Mouse (Mus musculus) CD8-positive naive resting alpha-beta T cell, adult 2 months (primary cell): ENCODE data around the gene Olfr979.
"Not testable (repeated sequence)": the region's sequence is repeated elsewhere in the genome, so short reads cannot be mapped to it uniquely, and the experiment has no call there.

Source experiments
- DNase-seq, 2 experiments: peaks; one replicate each; pipeline ENCODE4 v3.0.0; 2022; ENCODE audit warnings: low read depth in 2 of 2, low spot score in 2 of 2

The Olfr979 gene

DNA sequence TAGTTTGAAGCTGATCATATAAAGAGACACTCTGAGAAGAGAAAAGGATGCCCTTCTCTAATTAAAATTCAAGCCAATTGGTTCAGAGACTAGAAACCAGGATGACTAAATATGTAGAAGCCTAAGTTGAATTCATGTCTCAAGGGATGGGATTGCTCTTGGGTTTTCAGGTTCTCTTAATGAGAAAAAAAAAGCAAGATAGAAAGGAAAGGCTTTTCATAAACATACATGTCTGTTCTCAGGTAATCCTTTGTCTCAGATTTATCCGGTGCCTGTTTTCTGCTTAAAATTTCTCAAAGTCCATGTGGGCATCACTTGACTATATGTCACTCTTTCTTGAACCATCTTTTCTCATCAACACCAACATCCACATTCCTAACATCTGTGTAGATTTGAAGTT is at the start of gene Olfr979:
Gene Olfr979, minus strand, starts transcription at position 101 of the 400 bp plus-strand sequence.
- DNase-seq: no peak

DNA sequence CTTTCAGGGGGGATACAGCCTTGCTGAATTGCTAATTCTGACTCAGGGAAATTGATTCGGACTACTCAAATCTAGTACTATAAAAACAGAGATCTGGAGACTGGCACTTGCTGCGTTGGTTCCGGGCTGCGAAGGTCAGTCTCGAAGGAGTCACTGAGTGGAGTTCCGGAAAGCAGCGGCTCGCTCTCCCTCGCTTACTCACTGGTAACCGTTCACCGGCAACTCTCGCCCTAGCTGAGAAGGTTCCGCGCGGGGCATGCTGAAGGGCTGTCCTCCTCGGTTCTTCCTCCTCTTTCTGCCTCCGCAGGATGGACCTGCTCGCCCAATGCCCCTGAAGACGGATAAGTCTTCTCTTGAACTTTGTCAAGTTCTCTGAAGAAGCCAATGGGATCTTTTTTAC is 46.9 kb upstream of the Olfr979 start:
- no peak for DNase-seq

DNA sequence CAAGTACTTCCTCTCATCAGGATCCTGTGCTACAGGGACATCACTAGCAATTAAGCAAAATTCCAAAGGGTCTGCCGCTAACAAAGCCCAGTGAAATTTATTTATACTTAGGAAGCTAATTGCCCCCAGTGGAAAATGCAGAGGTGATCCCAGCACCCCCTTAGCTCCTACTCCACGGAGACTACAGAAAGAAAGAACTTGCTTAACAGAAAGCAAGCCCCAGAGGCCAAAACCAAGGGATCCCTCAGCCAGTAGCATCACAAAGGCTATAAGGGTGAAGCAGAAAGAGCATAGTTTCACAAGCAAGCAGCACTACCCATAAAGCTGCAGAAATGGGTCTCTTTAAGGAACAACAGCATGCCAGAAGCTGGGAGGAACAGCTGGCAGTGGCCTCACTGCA is 17.9 kb upstream of the Olfr979 start, which contains the start of gene Olfr981:
Gene Olfr981, plus strand, starts transcription at position 301 of the 400 bp plus-strand sequence.
- no peak for DNase-seq

DNA sequence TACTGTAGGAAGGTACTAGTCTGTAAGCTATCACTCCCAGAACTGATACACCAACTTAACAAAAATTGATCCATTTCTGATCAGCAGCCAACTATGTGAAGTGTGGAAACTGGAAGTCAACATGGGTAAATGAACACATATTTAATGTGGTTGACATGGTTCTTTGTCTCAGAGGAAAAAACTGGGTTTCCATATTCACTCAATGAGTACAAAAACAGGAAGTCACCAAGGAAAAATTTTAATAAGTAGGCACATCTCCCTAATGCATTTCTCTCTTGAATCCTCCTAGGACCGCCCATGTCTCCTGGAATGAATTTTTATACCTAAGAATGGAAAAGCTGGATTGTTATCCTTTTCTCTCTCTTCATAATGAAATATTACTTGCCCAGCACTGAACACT is 6.2 kb upstream of the Olfr979 start, which contains the start of gene Olfr980:
Gene Olfr980, minus strand, starts transcription at position 101 of the 400 bp plus-strand sequence.
- no peak for DNase-seq

DNA sequence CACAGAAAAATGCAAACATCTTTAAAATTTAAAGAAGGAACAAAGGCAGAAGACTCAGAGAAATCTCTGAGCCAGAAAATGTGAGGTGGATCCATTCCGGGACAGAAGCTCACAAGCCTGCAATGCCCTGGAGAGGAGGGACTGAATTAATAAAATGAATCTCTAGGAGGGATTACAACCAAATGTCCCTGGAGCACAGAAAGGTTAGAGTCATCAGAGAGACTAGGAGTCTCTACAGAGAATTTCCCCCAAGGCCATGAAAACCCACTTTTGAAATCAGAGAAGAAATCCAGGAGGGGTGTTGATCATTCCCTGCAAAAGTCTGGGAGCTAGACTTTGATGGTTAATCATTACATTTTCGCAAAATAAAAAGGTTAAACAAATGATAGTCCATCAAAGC is 11.5 kb downstream of the Olfr979 start, which contains the start of gene Olfr978:
Gene Olfr978, plus strand, starts transcription at position 301 of the 400 bp plus-strand sequence.
- no peak for DNase-seq

DNA sequence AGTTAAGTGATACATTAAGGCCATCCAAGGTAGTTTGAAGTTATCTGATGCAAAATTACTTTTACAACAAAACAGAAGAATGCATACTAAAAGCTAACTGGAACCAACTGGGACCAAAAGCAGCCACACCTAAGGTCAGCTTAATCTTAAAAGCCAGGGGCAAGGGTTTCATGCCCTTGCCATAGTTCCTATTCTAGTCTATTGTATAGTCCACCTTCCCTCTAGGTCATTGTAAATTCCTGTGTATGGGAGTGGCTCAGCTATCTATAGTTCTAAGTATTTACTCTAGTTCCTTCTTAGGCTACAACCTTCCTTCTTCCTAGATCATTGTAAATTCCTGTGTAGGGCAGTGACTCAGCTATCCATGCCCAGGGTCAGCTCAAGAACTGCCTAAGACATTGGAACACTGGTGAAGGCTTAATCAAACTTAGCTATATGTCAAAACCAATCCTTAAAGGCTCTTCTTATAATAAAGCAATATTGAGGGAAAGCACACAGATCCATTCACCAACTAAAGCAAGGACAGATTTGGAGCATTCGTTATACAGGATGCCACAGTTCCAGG is 26.6 kb downstream of the Olfr979 start:
- not testable (repeated sequence) for DNase-seq

DNA sequence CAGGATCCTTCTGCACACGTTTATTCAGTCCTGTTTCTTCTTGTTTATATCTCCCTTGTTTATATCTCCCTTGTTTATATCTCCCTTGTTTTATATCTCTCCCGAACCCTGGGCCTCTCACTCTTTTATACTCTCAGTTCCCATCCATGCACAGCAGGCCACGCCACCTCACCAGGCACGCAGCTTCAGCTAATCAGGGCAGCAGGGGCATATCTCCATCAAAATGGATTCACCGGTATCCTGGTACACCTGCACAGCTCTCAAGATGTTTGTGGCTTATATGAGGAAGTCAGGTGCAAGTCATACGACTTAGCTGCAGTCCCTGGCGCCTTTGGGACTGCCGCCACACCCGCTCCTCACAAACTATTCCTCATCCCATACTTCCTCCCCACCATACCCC is 42.2 kb downstream of the Olfr979 start, which contains the start of gene Olfr976:
Gene Olfr976, minus strand, starts transcription at position 101 of the 400 bp plus-strand sequence.
- DNase-seq: not testable (repeated sequence)

DNA sequence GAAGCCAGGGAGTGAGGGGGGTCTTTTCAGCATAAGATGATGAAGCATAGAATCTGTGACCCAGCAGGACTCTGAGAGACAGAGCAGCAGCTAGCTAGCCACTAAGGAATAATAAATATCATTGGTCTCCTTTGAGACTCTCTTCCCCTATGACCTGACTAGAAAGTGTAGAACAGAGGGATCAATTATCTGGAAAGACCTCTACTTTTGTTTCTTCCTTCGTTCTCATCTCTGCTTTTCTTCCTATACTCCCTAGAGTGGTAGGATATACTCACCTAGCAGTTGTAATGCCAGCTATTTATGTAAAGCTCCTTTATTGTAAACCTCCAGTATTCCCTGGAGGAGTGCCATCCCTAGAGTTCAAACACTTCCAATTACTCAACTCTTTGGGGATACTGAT is 51.3 kb downstream of the Olfr979 start, which contains the start of gene Olfr975:
Gene Olfr975, minus strand, starts transcription at position 101 of the 400 bp plus-strand sequence.
- DNase-seq: no peak
